Mouse (Mus musculus) bone marrow macrophage, adult 2 months (primary cell): ENCODE measurements around the gene Gpc4.

Source experiments
- CTCF ChIP-seq: IDR thresholded peaks from 2 replicates; pipeline ENCODE4 v1.5.1; 2012; ENCODE audit warnings: low read depth, mild to moderate bottlenecking, low read length, moderate library complexity
- POLR2A ChIP-seq: IDR thresholded peaks from 2 replicates; pipeline ENCODE4 v1.6.1; 2012; ENCODE audit warnings: mild to moderate bottlenecking, low read depth, low read length, borderline replicate concordance

DNA sequence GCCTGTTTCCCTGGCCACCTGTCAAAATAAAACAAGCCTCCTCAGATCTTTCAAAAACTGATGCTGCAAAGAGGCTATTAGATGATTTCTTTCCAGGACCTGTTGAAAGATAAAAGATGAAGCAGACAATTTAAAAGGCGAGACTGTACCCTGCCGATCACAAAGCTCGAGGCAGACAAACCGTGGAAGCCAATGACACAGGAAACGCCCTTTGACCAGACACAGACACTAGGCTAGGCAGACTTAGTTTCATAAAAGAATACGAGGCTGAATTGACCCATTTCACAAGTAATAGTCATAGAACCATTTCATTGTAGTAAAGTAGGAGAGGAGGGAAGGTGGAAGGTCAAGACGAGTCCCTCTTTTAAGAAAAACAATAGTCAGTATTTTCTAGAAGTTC lies 20.6 kb downstream of the Gpc4 start:
- no peak for TF ChIP-seq CTCF
- TF ChIP-seq POLR2A = no peak
